Comparison of ENCODE assay signal across 15 mouse cellular contexts in the genomic region with DNA sequence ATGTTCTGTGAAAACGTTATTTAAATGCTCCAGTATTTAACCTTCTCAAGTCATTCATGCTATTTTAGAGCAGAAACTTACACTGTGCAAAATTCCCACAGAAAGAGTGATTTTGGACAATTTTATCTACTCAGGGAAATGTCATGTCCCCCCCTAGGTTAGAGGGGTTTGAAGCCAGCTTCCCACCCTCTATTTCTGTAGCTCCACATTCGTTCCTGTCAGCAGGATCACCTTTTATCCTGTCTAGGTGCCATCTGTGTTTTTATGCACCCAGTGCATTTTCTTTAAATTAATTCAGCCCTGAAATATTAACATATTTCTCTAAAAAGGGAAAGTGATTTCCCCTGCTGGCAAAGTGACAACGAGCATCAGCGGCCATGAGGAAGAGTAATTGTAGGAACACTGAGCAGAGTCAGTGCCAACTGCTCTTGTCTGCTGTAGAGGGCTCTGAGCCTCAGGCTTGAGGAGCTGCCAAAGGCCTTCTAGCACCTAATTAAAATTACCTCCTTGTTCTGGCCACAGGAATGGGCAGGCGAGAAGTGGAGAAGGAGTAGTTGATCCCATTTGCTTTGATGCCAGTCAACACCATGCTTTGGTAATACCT.
DNase-seq lines count a peak whose midpoint lies in the region; ATAC-seq lines count a peak whose summit lies in the region.
"Had no signal": no experiment of that assay in that cellular context is flagged by ENCODE, and none has a peak within 500 bp of the region (broad histone marks: within the 10 kb centered on the region; RNA-seq: fewer than 3 reads in every experiment).

No protein-coding gene starts in this region.

- H3K4me2 ChIP-seq in forebrain, embryonic 15.5 days (replicated peaks) = no peak overlapping the region
- no peak overlapping the region for H3K4me2 ChIP-seq in forebrain, embryonic 12.5 days
- no peak overlapping the region for H3K4me2 ChIP-seq in midbrain, embryonic 14.5 days (ENCODE audit: low read length)
- no peak overlapping the region for H3K4me2 ChIP-seq in midbrain, embryonic 13.5 days (replicated peaks)
- H3K4me2 ChIP-seq in midbrain, embryonic 15.5 days = no peak overlapping the region
- H3K4me2 ChIP-seq: embryonic facial prominence, embryonic 13.5 days; kidney, embryonic 15.5 days; limb, embryonic 13.5 days had no signal

- H3K4me1 ChIP-seq in forebrain, embryonic 15.5 days = peaks cover 32% of the 10 kb centered on the region
- peaks cover 8% of the 10 kb centered on the region; the same call in 1 of the 2 replicates for H3K4me1 ChIP-seq in forebrain, embryonic 12.5 days
- no peaks in the 10 kb centered on the region for H3K4me1 ChIP-seq in midbrain, embryonic 14.5 days (ENCODE audit: control insufficient read depth, insufficient read depth, low read length)
- H3K4me1 ChIP-seq in midbrain, embryonic 13.5 days (replicated peaks) = no peaks in the 10 kb centered on the region
- peaks cover 2% of the 10 kb centered on the region; the same call in 1 of the 2 replicates for H3K4me1 ChIP-seq in midbrain, embryonic 15.5 days
- H3K4me1 ChIP-seq: embryonic facial prominence, embryonic 13.5 days; kidney, embryonic 15.5 days; limb, embryonic 13.5 days had no signal

- peak; percentile 58 for DNase-seq in midbrain, embryonic 14.5 days
- peak; percentile 73 to 84 for DNase-seq in cerebellum, postnatal 10 days
- no peak for DNase-seq in heart, postnatal 14 days
- DNase-seq: adrenal gland, adult 8-10 months; lung, postnatal 36 days; right cerebral cortex, postnatal 14 days had no signal

- H3K9ac ChIP-seq in forebrain, embryonic 15.5 days (replicated peaks) = no peak overlapping the region
- no peak overlapping the region for H3K9ac ChIP-seq in forebrain, embryonic 12.5 days
- no peak overlapping the region for H3K9ac ChIP-seq in midbrain, embryonic 14.5 days (replicated peaks; ENCODE audit: low read length)
- H3K9ac ChIP-seq in midbrain, embryonic 13.5 days (replicated peaks) = no peak overlapping the region
- no peak overlapping the region for H3K9ac ChIP-seq in midbrain, embryonic 15.5 days
- H3K9ac ChIP-seq: embryonic facial prominence, embryonic 13.5 days; kidney, embryonic 15.5 days; limb, embryonic 13.5 days had no signal

- H3K9me3 ChIP-seq in forebrain, embryonic 15.5 days = no peaks in the 10 kb centered on the region
- H3K9me3 ChIP-seq in forebrain, embryonic 12.5 days = no peaks in the 10 kb centered on the region
- H3K9me3 ChIP-seq in midbrain, embryonic 14.5 days (ENCODE audit: control insufficient read depth, low read length) = no peaks in the 10 kb centered on the region
- no peaks in the 10 kb centered on the region for H3K9me3 ChIP-seq in midbrain, embryonic 13.5 days
- H3K9me3 ChIP-seq in midbrain, embryonic 15.5 days = no peaks in the 10 kb centered on the region
- H3K9me3 ChIP-seq: embryonic facial prominence, embryonic 13.5 days; kidney, embryonic 15.5 days; limb, embryonic 13.5 days had no signal

- 0 out of 2 replicates have a peak, but pooled peaks cover 7% of the 10 kb centered on the region for H3K36me3 ChIP-seq in forebrain, embryonic 15.5 days
- H3K36me3 ChIP-seq in forebrain, embryonic 12.5 days (replicated peaks) = no peaks in the 10 kb centered on the region
- peaks cover 4% of the 10 kb centered on the region; the same call in 1 of the 2 replicates for H3K36me3 ChIP-seq in midbrain, embryonic 14.5 days (ENCODE audit: control insufficient read depth, insufficient read depth, low read length)
- H3K36me3 ChIP-seq in midbrain, embryonic 13.5 days = peaks cover 10% of the 10 kb centered on the region; the same call in 1 of the 2 replicates
- H3K36me3 ChIP-seq in midbrain, embryonic 15.5 days (replicated peaks) = peaks cover 4% of the 10 kb centered on the region; the same call in 1 of the 2 replicates
- H3K36me3 ChIP-seq: embryonic facial prominence, embryonic 13.5 days; kidney, embryonic 15.5 days; limb, embryonic 13.5 days had no signal

- intact Hi-C loops in heart, postnatal 14 days (cut with DNase I) = no loop called here

- peak overlapping the region; percentile 74 for H3K27ac ChIP-seq in forebrain, embryonic 15.5 days (replicated peaks)
- no peak overlapping the region for H3K27ac ChIP-seq in forebrain, embryonic 12.5 days
- no peak overlapping the region for H3K27ac ChIP-seq in midbrain, embryonic 14.5 days (replicated peaks; ENCODE audit: low read depth, low read length)
- H3K27ac ChIP-seq in midbrain, embryonic 13.5 days = no peak overlapping the region
- peak overlapping the region; percentile 17; the same call in 1 of the 2 replicates for H3K27ac ChIP-seq in midbrain, embryonic 15.5 days
- H3K27ac ChIP-seq: embryonic facial prominence, embryonic 13.5 days; kidney, embryonic 15.5 days; limb, embryonic 13.5 days had no signal

- no peak overlapping the region for H3K4me3 ChIP-seq in forebrain, embryonic 15.5 days
- no peak overlapping the region for H3K4me3 ChIP-seq in forebrain, embryonic 12.5 days (replicated peaks)
- no peak overlapping the region for H3K4me3 ChIP-seq in midbrain, embryonic 14.5 days (replicated peaks; ENCODE audit: low read depth, low read length)
- no peak overlapping the region for H3K4me3 ChIP-seq in midbrain, embryonic 13.5 days (replicated peaks)
- H3K4me3 ChIP-seq in midbrain, embryonic 15.5 days = no peak overlapping the region
- H3K4me3 ChIP-seq: embryonic facial prominence, embryonic 13.5 days; kidney, embryonic 15.5 days; limb, embryonic 13.5 days had no signal

- no peaks in the 10 kb centered on the region for H3K27me3 ChIP-seq in forebrain, embryonic 15.5 days
- H3K27me3 ChIP-seq in forebrain, embryonic 12.5 days = no peaks in the 10 kb centered on the region
- no peaks in the 10 kb centered on the region for H3K27me3 ChIP-seq in midbrain, embryonic 14.5 days (ENCODE audit: control insufficient read depth, insufficient read depth, low read length)
- no peaks in the 10 kb centered on the region for H3K27me3 ChIP-seq in midbrain, embryonic 13.5 days
- H3K27me3 ChIP-seq in midbrain, embryonic 15.5 days (replicated peaks) = no peaks in the 10 kb centered on the region
- H3K27me3 ChIP-seq: embryonic facial prominence, embryonic 13.5 days; kidney, embryonic 15.5 days; limb, embryonic 13.5 days had no signal

- 24% methylated on average over 5 of the region's 5 CpGs for WGBS in forebrain, embryonic 15.5 days
- WGBS in forebrain, embryonic 12.5 days = 68% methylated on average over 5 of the region's 5 CpGs
- WGBS in midbrain, embryonic 14.5 days = 65% methylated on average over 5 of the region's 5 CpGs
- 75% methylated on average over 5 of the region's 5 CpGs for WGBS in midbrain, embryonic 13.5 days
- WGBS in midbrain, embryonic 15.5 days = 51% methylated on average over 5 of the region's 5 CpGs

- peak; percentile 83 for ATAC-seq in forebrain, embryonic 15.5 days (replicated peaks)
- no peak for ATAC-seq in forebrain, embryonic 12.5 days (ENCODE audit: low FRiP score)
- no peak; the same call in 1 of the 2 replicates for ATAC-seq in midbrain, embryonic 14.5 days (ENCODE audit: low FRiP score, low TSS enrichment)
- no peak for ATAC-seq in midbrain, embryonic 13.5 days
- peak; percentile 65; the same call in 1 of the 2 replicates for ATAC-seq in midbrain, embryonic 15.5 days (replicated peaks)
- no peak for ATAC-seq in megakaryocyte progenitor cell, adult 5-6 weeks (replicated peaks; ENCODE audit: poor library complexity)
- ATAC-seq: inflammation-experienced regulatory T-cells, adult 6 months had no signal

Comparison
In these comparisons a context has a peak if more than half of its experiments do, and no peak if none do; other contexts are left out.
1. ATAC-seq: peak in forebrain, embryonic 15.5 days (single experiment) and midbrain, embryonic 15.5 days (single experiment); none in forebrain, embryonic 12.5 days (single experiment), midbrain, embryonic 14.5 days (single experiment), midbrain, embryonic 13.5 days (single experiment) and megakaryocyte progenitor cell, adult 5-6 weeks (single experiment).
2. H3K27ac ChIP-seq: peak in forebrain, embryonic 15.5 days (single experiment) and midbrain, embryonic 15.5 days (single experiment); none in forebrain, embryonic 12.5 days (single experiment), midbrain, embryonic 14.5 days (single experiment) and midbrain, embryonic 13.5 days (single experiment).
3. DNase-seq: peak in midbrain, embryonic 14.5 days (single experiment) and cerebellum, postnatal 10 days (2 of 2); none in heart, postnatal 14 days (0 of 2).